Mouse (Mus musculus): ENCODE data around the gene Trim62. TPM values are rescaled to one million over a fixed set of nuclear protein-coding genes. Genes with fewer than 3 reads are reported as not detected.
"Not testable (repeated sequence)": the region's sequence is repeated elsewhere in the genome, so short reads cannot be mapped to it uniquely, and the experiment has no call there.

Gene Trim62
- 2.9 and 3.1 TPM in 2 replicates for polyA plus RNA-seq (2012; rRNA removed)

DNA sequence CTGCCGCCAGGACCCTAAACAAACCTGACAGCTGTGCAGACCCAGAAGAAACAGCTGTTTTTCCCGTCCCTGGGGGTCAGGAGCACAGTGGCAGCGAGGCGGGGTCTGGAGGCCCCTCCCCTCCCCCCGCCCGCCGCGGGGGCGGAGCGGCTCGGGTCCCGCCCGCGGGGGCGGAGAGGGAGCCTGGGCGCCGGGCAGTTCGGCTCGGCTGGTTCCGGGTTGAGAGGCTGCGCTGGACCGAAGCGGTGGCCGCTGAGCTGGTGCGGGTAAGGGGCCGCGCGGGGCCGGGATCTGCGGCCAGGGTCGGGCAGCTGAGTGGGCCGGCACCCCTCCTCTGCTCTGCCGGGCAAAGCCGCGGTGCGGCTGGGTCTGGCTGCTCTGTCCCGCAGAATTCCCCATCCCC, at the start of gene Trim62:
Trim62 (plus strand) TSS at position 202 of the 403 bp plus-strand sequence.
- 1% methylated on average over 36 of the region's 37 CpGs for WGBS
- no peak for DNase-seq (ENCODE audit: low read depth, low spot score)

DNA sequence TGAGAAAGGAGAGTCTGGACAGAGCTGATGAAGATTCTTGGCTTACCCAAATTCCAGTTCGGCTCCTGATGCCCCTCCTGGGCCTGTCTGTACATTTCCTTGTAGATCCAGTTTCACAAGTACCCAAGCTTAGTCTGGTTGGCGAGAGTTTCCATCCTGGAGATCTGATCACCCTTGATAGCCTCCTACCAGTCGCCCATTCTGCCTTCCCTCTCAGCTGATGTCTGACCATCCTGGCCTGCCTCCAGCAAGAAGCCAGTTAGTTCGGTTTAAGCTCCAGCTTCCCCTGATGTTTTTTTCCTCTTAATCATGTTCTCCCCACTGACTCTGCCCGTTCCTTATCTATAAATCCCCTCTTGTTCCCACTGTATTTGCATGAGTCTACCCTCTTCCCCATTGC, 45.2 kb upstream of the Trim62 start:
- WGBS, result 34% methylated on average over 5 of the region's 5 CpGs

GRCm38 (mm10) chr4:128839811-128840738, 43.3 kb upstream of the Trim62 start:
- no peak for DNase-seq (ENCODE audit: low read depth, low spot score)
- WGBS, result 23% methylated on average over 16 of the region's 16 CpGs

More for the DNA sequence above, 45.2 kb upstream of the Trim62 start:
- no peak for DNase-seq (ENCODE audit: low read depth, low spot score)

- no peak for DNase-seq (ENCODE audit: low read depth, low spot score)
- 66% methylated on average over 8 of the region's 8 CpGs for WGBS
These were observed 42.1 kb upstream of the Trim62 start for GRCm38 (mm10) chr4:128841259-128841658.

DNA sequence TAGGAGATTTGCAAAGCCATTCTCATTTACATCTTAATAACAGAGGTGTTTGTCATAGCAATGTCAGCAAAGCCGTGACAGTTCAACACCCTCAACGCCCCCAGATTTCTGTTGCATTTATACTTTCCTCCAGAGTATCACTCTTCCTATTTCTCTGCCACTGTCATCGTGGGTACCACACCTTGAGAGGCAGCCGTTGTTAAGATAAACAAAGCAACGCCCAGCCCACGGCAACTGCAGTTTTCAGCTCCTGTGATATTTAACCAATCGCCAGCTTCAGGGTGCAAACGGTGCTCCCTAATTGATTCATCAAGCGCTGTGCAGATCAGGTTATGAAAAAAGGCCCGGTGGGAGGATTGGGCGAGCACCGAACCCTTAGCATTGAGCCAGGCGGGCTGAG, 38.8 kb upstream of the Trim62 start:
- WGBS, result 19% methylated on average over 13 of the region's 13 CpGs
- DNase-seq (ENCODE audit: low read depth, low spot score), result no peak

DNA sequence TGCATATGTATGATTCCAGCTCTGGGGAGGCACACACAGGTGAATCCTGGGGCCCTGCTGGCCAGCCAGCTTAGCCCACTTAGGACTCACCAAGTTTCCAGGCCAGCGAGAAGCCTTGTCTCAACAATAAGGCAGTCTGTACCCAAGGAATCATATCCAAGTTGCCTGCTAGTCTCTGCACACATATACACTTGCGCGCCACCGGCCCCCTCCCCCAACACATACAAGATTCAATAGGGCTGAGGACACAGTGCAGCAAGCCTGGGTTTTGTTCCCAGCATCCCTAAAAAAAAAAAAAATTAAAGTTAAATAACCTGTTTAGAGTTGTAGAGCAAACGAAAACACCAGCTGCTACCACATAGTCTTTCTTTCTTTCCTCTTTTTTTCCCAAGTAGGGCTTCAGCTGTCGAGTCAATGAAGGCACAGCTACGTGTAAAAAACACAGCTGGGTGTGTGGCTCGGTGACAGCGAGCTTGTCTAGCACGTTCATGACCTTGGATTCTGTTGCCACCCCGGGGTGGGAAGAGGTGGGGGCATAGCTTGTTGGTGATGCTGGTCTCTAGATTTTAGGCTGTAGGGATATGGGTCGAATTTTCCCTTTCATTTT, 37.9 kb upstream of the Trim62 start:
- DNase-seq (ENCODE audit: low read depth, low spot score), result no peak
- 42% methylated on average over 12 of the region's 12 CpGs for WGBS

DNA sequence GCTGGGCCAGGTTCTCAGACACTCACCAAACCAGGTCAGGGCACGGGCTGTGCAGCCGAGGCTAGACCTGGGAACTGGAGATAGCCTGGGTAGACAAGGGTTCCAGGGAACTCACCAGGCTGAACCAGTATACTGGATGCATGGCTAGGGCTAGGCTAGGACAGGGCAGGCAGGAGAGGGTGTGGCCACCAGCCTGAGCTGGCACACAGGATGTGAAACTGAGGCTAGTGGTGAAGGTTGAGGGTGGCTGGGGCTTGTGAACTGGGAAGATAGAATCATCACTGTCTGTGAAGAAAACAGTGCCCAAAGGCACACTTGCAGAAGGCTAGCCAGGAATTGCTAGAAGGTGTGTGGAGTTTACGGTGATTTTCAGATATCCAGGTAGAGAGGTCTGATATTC, 34.4 kb upstream of the Trim62 start:
- 90% methylated on average over 3 of the region's 3 CpGs for WGBS
- DNase-seq (ENCODE audit: low read depth, low spot score), result no peak

GRCm38 (mm10) chr4:128849686-128850085, 33.7 kb upstream of the Trim62 start:
- DNase-seq (ENCODE audit: low read depth, low spot score), result no peak
- WGBS, result 52% methylated on average over 7 of the region's 7 CpGs

- no peak for DNase-seq (ENCODE audit: low read depth, low spot score)
- 96% methylated on average over 12 of the region's 12 CpGs for WGBS
These were observed 31.0 kb upstream of the Trim62 start for GRCm38 (mm10) chr4:128852266-128852887.

- WGBS, result 79% methylated on average over 11 of the region's 11 CpGs
- no peak for DNase-seq (ENCODE audit: low read depth, low spot score)
These were observed 30.3 kb upstream of the Trim62 start for GRCm38 (mm10) chr4:128853117-128853516.

GRCm38 (mm10) chr4:128855613-128856040, 27.8 kb upstream of the Trim62 start:
- 36% methylated on average over 4 of the region's 4 CpGs for WGBS
- DNase-seq (ENCODE audit: low read depth, low spot score), result no peak

- 67% methylated on average over 2 of the region's 2 CpGs for WGBS
- no peak for DNase-seq (ENCODE audit: low read depth, low spot score)
These were observed 26.2 kb upstream of the Trim62 start for GRCm38 (mm10) chr4:128857212-128857611.

DNA sequence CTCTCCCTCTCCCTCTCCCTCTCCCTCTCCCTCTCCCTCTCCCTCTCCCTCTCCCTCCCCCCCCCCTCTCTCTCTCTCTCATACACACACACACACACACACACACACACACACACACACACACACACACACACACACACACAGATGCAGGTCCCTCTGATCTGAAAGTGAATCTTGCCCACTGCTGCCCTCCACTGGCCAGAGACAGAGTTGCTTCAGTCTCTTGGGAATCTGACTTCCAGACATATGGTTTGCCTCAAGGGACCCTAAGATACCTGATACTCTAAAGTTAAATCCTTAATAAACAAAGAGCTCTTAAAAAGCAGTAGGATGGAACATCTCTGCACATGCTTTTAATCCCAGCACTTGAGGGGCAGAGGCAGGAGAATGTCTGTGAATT, 25.2 kb upstream of the Trim62 start:
- DNase-seq (ENCODE audit: low read depth, low spot score), result not testable (repeated sequence)

GRCm38 (mm10) chr4:128858878-128859277, 24.5 kb upstream of the Trim62 start:
- DNase-seq (ENCODE audit: low read depth, low spot score), result no peak
- WGBS, result 66% methylated on average over 4 of the region's 4 CpGs

GRCm38 (mm10) chr4:128872992-128873391, 10.4 kb upstream of the Trim62 start:
- WGBS, result 57% methylated on average over 19 of the region's 19 CpGs
- no peak for DNase-seq (ENCODE audit: low read depth, low spot score)

GRCm38 (mm10) chr4:128874062-128874461, 9.3 kb upstream of the Trim62 start:
- WGBS, result 88% methylated on average over 17 of the region's 17 CpGs
- DNase-seq (ENCODE audit: low read depth, low spot score), result no peak

GRCm38 (mm10) chr4:128875439-128875838, 7.9 kb upstream of the Trim62 start:
- WGBS, result 90% methylated on average over 11 of the region's 11 CpGs
- DNase-seq (ENCODE audit: low read depth, low spot score), result no peak

GRCm38 (mm10) chr4:128877520-128877919, 5.9 kb upstream of the Trim62 start:
- no peak for DNase-seq (ENCODE audit: low read depth, low spot score)
- 23% methylated on average over 6 of the region's 6 CpGs for WGBS

GRCm38 (mm10) chr4:128878901-128879491, 4.4 kb upstream of the Trim62 start:
- WGBS, result 43% methylated on average over 13 of the region's 13 CpGs
- no peak for DNase-seq (ENCODE audit: low read depth, low spot score)
